Mouse (Mus musculus) gastrocnemius, postnatal 4 days (tissue): ENCODE data around the gene Dscam. TPM values are rescaled to one million over a fixed set of nuclear protein-coding genes. Genes with fewer than 3 reads are reported as not detected.

Experiments
- DNase-seq, 2 experiments: peaks; one replicate each; pipeline ENCODE4 v3.0.0; 2021 to 2022; ENCODE audit warnings: low spot score in 2 of 2, mixed read lengths in 2 of 2
- total RNA-seq, 2 experiments: library from RNA; stranded (reverse); gene quantifications; 2 replicates each; pipeline ENCODE4 v1.2.3; 2021

Dscam gene
- total RNA-seq, 2 experiments from 2014 or later: 0.15 to 0.16 TPM

DNA sequence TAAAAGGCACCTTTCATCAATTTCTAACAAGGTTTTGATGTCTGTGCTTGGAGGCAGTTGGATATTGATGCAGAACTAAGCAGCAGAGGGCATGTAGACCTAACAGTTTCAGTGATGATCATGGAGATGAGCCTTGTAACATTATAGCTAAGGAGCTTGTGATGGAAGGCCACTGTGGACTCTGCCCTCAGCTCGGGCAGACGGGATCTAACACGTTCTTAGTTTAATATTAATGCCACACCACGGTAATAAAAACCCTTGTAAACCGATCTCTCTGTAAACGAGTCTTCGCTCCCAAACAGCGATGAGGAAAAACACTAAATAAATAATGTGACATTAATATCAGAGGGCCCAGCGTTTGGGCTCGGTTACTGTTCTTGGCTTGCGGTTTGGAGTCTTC lies 569.8 kb downstream of the Dscam start:
- no peak for DNase-seq

DNA sequence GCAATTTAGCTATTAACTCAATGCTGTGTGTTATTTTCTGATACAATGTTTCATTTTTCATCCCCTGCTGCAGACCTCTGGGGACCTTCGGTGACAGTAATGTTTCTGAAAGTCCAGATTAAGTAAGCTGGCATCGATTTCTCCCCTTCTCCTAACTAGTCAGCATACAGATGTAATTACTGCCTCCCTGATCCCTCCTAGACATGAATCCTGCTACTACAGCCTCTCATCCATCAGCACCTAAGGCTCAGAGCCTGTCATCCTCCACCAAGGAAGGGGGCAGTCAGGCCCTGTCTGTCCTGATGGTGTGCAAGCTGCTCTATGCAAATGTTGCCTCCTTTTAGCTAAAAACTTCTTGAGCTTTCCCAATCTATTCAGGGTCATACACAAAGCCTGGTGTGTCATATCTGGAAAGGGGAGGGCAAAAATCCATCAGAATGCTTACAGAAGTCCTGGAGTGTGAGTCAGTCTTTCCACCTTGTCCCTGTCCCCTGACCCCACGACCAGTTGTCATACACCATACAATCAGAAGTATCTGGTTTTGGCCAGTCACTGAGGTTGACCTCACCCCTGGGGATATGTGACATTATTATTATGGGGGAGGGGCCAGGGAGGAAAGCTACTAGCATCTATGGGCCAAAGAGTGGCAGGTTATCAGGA lies 571.0 kb downstream of the Dscam start:
- DNase-seq: no peak

DNA sequence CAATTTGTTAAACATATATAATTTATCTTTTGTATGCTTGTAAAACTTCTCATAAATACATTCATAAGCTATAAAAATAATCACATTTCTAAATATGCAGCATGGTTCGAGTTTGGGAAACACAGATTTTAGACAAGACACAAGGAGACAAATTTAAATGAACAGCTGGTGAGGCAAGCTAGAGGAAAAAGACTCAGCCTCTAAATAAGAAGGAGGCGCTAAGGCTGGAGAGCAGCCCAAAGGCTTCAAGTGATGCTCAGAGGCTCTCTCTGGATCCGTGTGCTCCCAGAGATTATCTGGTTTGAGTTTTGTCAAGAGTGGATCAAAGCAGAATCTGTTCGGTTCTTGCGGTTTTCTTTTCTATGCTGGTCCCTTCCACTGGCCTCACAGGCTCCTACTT lies 594.7 kb downstream of the Dscam start:
- DNase-seq: no peak

DNA sequence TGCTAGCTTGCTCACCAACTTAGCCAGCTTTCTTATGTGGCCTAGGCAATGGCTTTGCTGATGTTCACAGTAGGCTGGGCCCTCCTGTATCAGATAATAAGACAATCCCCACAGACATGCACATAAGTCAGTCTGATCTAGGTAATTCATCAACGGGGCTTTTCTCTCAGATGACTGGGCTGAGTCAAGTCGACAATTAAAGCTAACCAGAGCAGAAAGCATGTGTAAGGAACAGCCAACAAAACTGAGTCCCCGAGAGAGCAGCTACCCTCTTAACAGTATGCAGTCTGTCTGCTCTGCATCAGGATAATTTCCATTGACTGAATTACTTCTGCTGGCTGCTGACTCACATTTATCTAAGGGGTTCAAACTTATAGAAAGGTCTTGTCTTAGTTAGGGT lies 603.1 kb downstream of the Dscam start:
- no peak for DNase-seq

DNA sequence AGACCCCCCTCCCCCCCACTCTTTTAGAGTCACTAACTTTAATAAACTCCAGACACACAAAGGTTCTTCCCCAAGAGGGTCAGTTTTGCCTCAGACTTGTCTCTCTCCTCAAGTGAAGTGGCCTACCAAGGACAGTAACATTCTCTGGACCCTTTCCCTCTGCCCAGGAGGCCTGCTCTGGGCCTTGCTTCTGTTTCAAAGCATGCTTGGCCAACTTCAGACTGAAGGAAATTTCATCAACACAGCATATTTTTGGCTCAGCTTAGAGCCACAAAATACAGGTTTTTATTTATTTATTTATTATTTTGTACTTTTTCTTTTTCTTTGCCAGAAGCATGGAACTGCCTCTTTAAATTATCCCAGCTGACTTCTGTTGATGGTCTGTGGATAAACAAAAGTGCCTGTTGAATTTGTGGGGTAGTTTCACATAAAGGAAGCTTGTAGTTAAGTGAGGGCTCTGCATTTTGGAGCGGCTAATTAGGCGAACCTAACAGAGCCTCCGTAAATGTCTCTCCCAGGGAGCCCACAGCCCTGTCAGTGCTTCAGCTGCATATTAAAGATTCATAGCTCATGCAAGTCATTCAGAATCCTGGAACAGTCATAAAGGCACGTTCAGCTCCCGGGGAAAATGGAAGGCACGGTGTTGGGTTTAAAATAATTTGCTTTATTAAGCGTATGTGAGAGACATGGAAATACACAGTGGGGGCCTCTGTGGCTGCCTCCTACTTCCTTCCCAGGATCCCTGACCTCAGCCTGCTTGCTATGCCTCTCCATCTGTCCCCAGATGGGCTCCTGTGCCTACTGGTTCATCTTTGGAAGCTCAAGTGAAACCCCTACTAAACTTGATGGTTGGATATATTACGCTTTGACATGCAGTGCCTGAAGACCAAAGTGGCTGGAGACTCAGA lies 606.9 kb downstream of the Dscam start:
- DNase-seq: no peak

- no peak for DNase-seq
These were observed 610.8 kb downstream of the Dscam start for GRCm38 (mm10) chr16:96559796-96560195.

- no peak for DNase-seq
These were observed 612.2 kb downstream of the Dscam start for GRCm38 (mm10) chr16:96558341-96558740.

DNA sequence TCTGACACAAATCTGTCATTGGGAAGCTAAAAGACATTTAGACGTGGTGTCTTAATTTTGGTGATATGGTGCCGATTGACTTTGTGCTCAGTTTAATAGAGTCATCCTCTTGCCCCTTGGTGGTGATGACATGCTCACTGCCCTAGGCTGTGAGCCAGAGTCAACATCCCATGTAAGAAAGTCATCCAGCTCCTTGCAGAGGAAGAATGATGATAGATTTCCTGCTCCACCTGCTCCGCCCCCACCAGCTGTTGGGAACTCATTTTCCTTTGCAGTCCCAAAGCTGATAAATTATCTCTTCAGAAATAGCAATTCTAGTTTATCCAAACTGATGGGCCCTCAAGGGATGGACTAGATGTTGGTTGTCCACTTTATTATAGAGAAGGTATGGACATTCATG lies 613.9 kb downstream of the Dscam start:
- no peak for DNase-seq

- no peak for DNase-seq
These were observed 615.1 kb downstream of the Dscam start for GRCm38 (mm10) chr16:96555412-96555811.

DNA sequence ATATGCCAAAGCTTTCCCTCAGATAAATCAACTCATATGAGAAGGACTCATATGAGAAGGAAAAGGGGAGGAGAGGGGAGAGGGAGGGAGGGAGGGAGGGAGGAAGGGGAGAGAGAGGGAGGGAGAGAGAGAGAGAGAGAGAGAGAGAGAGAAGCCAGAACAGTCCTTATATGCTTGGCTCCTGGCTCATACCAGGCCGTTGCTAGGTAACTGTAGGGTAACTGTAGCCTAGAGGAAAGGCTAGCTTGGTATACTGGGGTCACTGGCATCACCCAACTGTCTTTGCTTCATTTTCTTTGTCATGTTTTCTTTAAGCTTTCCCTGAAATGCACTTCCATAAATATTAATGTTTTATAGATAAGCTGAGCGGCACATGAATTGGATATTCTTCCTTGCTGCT lies 617.9 kb downstream of the Dscam start:
- DNase-seq: no peak

GRCm38 (mm10) chr16:96541056-96541455 lies 629.5 kb downstream of the Dscam start:
- DNase-seq: no peak

Other genes starting within 250 kb of the Dscam start
- 10 to 100 TPM; 12.0 to 12.2 TPM for gene Bace2, start 186.0 kb upstream of the Dscam start, total RNA-seq